Mouse (Mus musculus): ENCODE data around the gene Cabin1. TPM values are rescaled to one million over a fixed set of nuclear protein-coding genes. Genes with fewer than 3 reads are reported as not detected.

The Cabin1 gene
- polyA plus RNA-seq, 1 experiment = 30.9 TPM

GRCm38 (mm10) chr10:75669936-75670335 is 94.2 kb downstream of the Cabin1 start:
- Histone ChIP-seq H3K4me1 (ENCODE audit: control insufficient read depth, insufficient read depth, low read length) (no peaks in the 10 kb centered on the region), H3K27ac (ENCODE audit: insufficient read depth, low read length) (no peak overlapping the region), H3K4me3 (ENCODE audit: insufficient read depth, low read length) (no peak overlapping the region)
- TF ChIP-seq CTCF (IDR thresholded peaks at IDR 0.05; ENCODE audit: borderline replicate concordance, insufficient read depth, low read length) (no peak), POLR2A (IDR thresholded peaks at IDR 0.05; ENCODE audit: low read depth, low read length) (no peak)

- Histone ChIP-seq H3K27ac (ENCODE audit: insufficient read depth, low read length) (peak overlapping the region; percentile 37), H3K4me1 (ENCODE audit: control insufficient read depth, insufficient read depth, low read length) (no peaks in the 10 kb centered on the region), H3K4me3 (ENCODE audit: insufficient read depth, low read length) (peak overlapping the region; percentile 72)
- TF ChIP-seq CTCF (IDR thresholded peaks at IDR 0.05; ENCODE audit: borderline replicate concordance, insufficient read depth, low read length) (no peak), POLR2A (IDR thresholded peaks at IDR 0.05; ENCODE audit: low read depth, low read length) (no peak)
Measured at GRCm38 (mm10) chr10:75667911-75668270, 96.2 kb downstream of the Cabin1 start.

- peak overlapping the region; percentile 37 for H3K27ac ChIP-seq (ENCODE audit: insufficient read depth, low read length)
- H3K4me1 ChIP-seq (ENCODE audit: control insufficient read depth, insufficient read depth, low read length) = no peaks in the 10 kb centered on the region
- TF ChIP-seq POLR2A (IDR thresholded peaks at IDR 0.05; ENCODE audit: low read depth, low read length) = peak; percentile 61
- TF ChIP-seq CTCF (IDR thresholded peaks at IDR 0.05; ENCODE audit: borderline replicate concordance, insufficient read depth, low read length) = no peak
- peak overlapping the region; percentile 72 for H3K4me3 ChIP-seq (ENCODE audit: insufficient read depth, low read length)
Measured at GRCm38 (mm10) chr10:75667115-75667910, 96.8 kb downstream of the Cabin1 start.

GRCm38 (mm10) chr10:75666451-75667030 is 97.6 kb downstream of the Cabin1 start:
- TF ChIP-seq POLR2A (IDR thresholded peaks at IDR 0.05; ENCODE audit: low read depth, low read length) (no peak), CTCF (IDR thresholded peaks at IDR 0.05; ENCODE audit: borderline replicate concordance, insufficient read depth, low read length) (no peak)
- no peaks in the 10 kb centered on the region for H3K4me1 ChIP-seq (ENCODE audit: control insufficient read depth, insufficient read depth, low read length)
- peak overlapping the region; percentile 72 for H3K4me3 ChIP-seq (ENCODE audit: insufficient read depth, low read length)
- no peak overlapping the region for H3K27ac ChIP-seq (ENCODE audit: insufficient read depth, low read length)

GRCm38 (mm10) chr10:75664673-75665270 is 99.4 kb downstream of the Cabin1 start:
- no peaks in the 10 kb centered on the region for H3K4me1 ChIP-seq (ENCODE audit: control insufficient read depth, insufficient read depth, low read length)
- TF ChIP-seq CTCF (IDR thresholded peaks at IDR 0.05; ENCODE audit: borderline replicate concordance, insufficient read depth, low read length) (no peak), POLR2A (IDR thresholded peaks at IDR 0.05; ENCODE audit: low read depth, low read length) (no peak)

GRCm38 (mm10) chr10:75662575-75662974 is 101.6 kb downstream of the Cabin1 start:
- Histone ChIP-seq H3K4me1 (ENCODE audit: control insufficient read depth, insufficient read depth, low read length) (no peaks in the 10 kb centered on the region), H3K27ac (ENCODE audit: insufficient read depth, low read length) (no peak overlapping the region), H3K4me3 (ENCODE audit: insufficient read depth, low read length) (no peak overlapping the region)
- no peak for TF ChIP-seq CTCF (IDR thresholded peaks at IDR 0.05; ENCODE audit: borderline replicate concordance, insufficient read depth, low read length)
- no peak for TF ChIP-seq POLR2A (IDR thresholded peaks at IDR 0.05; ENCODE audit: low read depth, low read length)

More at GRCm38 (mm10) chr10:75664673-75665270, 99.4 kb downstream of the Cabin1 start:
- no peak overlapping the region for H3K4me3 ChIP-seq (ENCODE audit: insufficient read depth, low read length)
- H3K27ac ChIP-seq (ENCODE audit: insufficient read depth, low read length) = no peak overlapping the region

GRCm38 (mm10) chr10:75661876-75662275 is 102.3 kb downstream of the Cabin1 start:
- TF ChIP-seq CTCF (IDR thresholded peaks at IDR 0.05; ENCODE audit: borderline replicate concordance, insufficient read depth, low read length) = no peak
- no peak for TF ChIP-seq POLR2A (IDR thresholded peaks at IDR 0.05; ENCODE audit: low read depth, low read length)
- H3K4me3 ChIP-seq (ENCODE audit: insufficient read depth, low read length) = no peak overlapping the region
- no peaks in the 10 kb centered on the region for H3K4me1 ChIP-seq (ENCODE audit: control insufficient read depth, insufficient read depth, low read length)
- no peak overlapping the region for H3K27ac ChIP-seq (ENCODE audit: insufficient read depth, low read length)

- H3K4me3 ChIP-seq (ENCODE audit: insufficient read depth, low read length) = no peak overlapping the region
- TF ChIP-seq POLR2A (IDR thresholded peaks at IDR 0.05; ENCODE audit: low read depth, low read length) = no peak
- TF ChIP-seq CTCF (IDR thresholded peaks at IDR 0.05; ENCODE audit: borderline replicate concordance, insufficient read depth, low read length) = no peak
- no peak overlapping the region for H3K27ac ChIP-seq (ENCODE audit: insufficient read depth, low read length)
- H3K4me1 ChIP-seq (ENCODE audit: control insufficient read depth, insufficient read depth, low read length) = no peaks in the 10 kb centered on the region
Measured at GRCm38 (mm10) chr10:75661381-75661780, 102.8 kb downstream of the Cabin1 start.

- no peak for TF ChIP-seq CTCF (IDR thresholded peaks at IDR 0.05; ENCODE audit: borderline replicate concordance, insufficient read depth, low read length)
- no peak for TF ChIP-seq POLR2A (IDR thresholded peaks at IDR 0.05; ENCODE audit: low read depth, low read length)
- H3K4me3 ChIP-seq (ENCODE audit: insufficient read depth, low read length) = no peak overlapping the region
- H3K27ac ChIP-seq (ENCODE audit: insufficient read depth, low read length) = no peak overlapping the region
- H3K4me1 ChIP-seq (ENCODE audit: control insufficient read depth, insufficient read depth, low read length) = no peaks in the 10 kb centered on the region
Measured at GRCm38 (mm10) chr10:75657772-75658171, 106.4 kb downstream of the Cabin1 start.

- Histone ChIP-seq H3K4me1 (ENCODE audit: control insufficient read depth, insufficient read depth, low read length) (no peaks in the 10 kb centered on the region), H3K27ac (ENCODE audit: insufficient read depth, low read length) (no peak overlapping the region), H3K4me3 (ENCODE audit: insufficient read depth, low read length) (no peak overlapping the region)
- TF ChIP-seq POLR2A (IDR thresholded peaks at IDR 0.05; ENCODE audit: low read depth, low read length) (no peak), CTCF (IDR thresholded peaks at IDR 0.05; ENCODE audit: borderline replicate concordance, insufficient read depth, low read length) (no peak)
Measured at GRCm38 (mm10) chr10:75657165-75657564, 107.0 kb downstream of the Cabin1 start.

Measured in embryonic fibroblast, embryonic 13.5 days (primary cell).